In genomic region chr9:118266298-118266697, GRCm38 (mm10) we compare ENCODE assay signal across 16 mouse cellular contexts.
"Had no signal": no experiment of that assay in that cellular context is flagged by ENCODE, and none has a peak within 500 bp of the region (broad histone marks: within the 10 kb centered on the region; RNA-seq: fewer than 3 reads in every experiment).

No protein-coding gene starts in this region.

- H3K9me3 ChIP-seq: limb, embryonic 10.5 days; liver, embryonic 15.5 days; midbrain, embryonic 10.5 days; neural tube, embryonic 15.5 days had no signal

- H3K4me3 ChIP-seq: left cerebral cortex, adult 2 months; limb, embryonic 10.5 days; liver, embryonic 15.5 days; midbrain, embryonic 10.5 days; myocyte; neural tube, embryonic 15.5 days had no signal

- ATAC-seq: lung, postnatal 0 days had no signal

- H3K4me2 ChIP-seq: liver, embryonic 11.5 days; liver, embryonic 15.5 days; neural tube, embryonic 15.5 days had no signal

- H3K27me3 ChIP-seq: liver, embryonic 15.5 days; neural tube, embryonic 15.5 days had no signal

- H3K9ac ChIP-seq: liver, embryonic 15.5 days; neural tube, embryonic 15.5 days had no signal

- H3K27ac ChIP-seq: left cerebral cortex, adult 2 months; limb, embryonic 10.5 days; liver, embryonic 15.5 days; midbrain, embryonic 10.5 days; neural tube, embryonic 15.5 days; stomach, postnatal 0 days had no signal

- DNase-seq: kidney, adult 8-10 months; kidney, postnatal 25 days; lung, adult 2 months; lung, postnatal 36 days; midbrain, embryonic 14.5 days; thymus, adult 2 months; thymus, postnatal 25 days had no signal

- H3K4me1 ChIP-seq: limb, embryonic 10.5 days; liver, embryonic 15.5 days; neural tube, embryonic 15.5 days had no signal

- H3K36me3 ChIP-seq: limb, embryonic 10.5 days; liver, embryonic 15.5 days; midbrain, embryonic 10.5 days; neural tube, embryonic 15.5 days had no signal
